Mouse (Mus musculus): Measurements from ENCODE around the gene Psenen.

The Psenen gene

GRCm38 (mm10) chr7:30556894-30557536 is 6.4 kb downstream of the Psenen start:
- in situ Hi-C loops (cut with MboI; ENCODE audit: low sequenced_read_pairs) = no loop called here

GRCm38 (mm10) chr7:30553810-30554584 is 9.4 kb downstream of the Psenen start:
- in situ Hi-C loops (cut with MboI; ENCODE audit: low sequenced_read_pairs) = no loop called here

- in situ Hi-C loops (cut with MboI; ENCODE audit: low sequenced_read_pairs) = no loop called here
These were observed 10.3 kb downstream of the Psenen start for GRCm38 (mm10) chr7:30553021-30553589.

GRCm38 (mm10) chr7:30552102-30553020 is 11.1 kb downstream of the Psenen start, which contains the start of the genes Hspb6 and Proser3:
TSS of gene Hspb6 (plus strand) at chr7:30552178.
TSS of gene Proser3 (minus strand) at chr7:30552299.
- in situ Hi-C loops (cut with MboI; ENCODE audit: low sequenced_read_pairs) = no loop called here

GRCm38 (mm10) chr7:30551445-30552101 is 11.9 kb downstream of the Psenen start:
- in situ Hi-C loops (cut with MboI; ENCODE audit: low sequenced_read_pairs) = no loop called here

GRCm38 (mm10) chr7:30550603-30551002 is 12.8 kb downstream of the Psenen start:
- in situ Hi-C loops (cut with MboI; ENCODE audit: low sequenced_read_pairs) = no loop called here

- in situ Hi-C loops (cut with MboI; ENCODE audit: low sequenced_read_pairs) = no loop called here
These were observed 13.5 kb downstream of the Psenen start for GRCm38 (mm10) chr7:30549880-30550279.

GRCm38 (mm10) chr7:30544327-30544726 is 19.1 kb downstream of the Psenen start:
- in situ Hi-C loops (cut with MboI; ENCODE audit: low sequenced_read_pairs) = no loop called here

- in situ Hi-C loops (cut with MboI; ENCODE audit: low sequenced_read_pairs) = no loop called here
These were observed 22.9 kb downstream of the Psenen start for GRCm38 (mm10) chr7:30540572-30540971.

GRCm38 (mm10) chr7:30534633-30535577 is 28.5 kb downstream of the Psenen start, which contains the start of gene Arhgap33:
TSS of gene Arhgap33 (minus strand) at chr7:30535060.
- in situ Hi-C loops (cut with MboI; ENCODE audit: low sequenced_read_pairs) = no loop called here

- in situ Hi-C loops (cut with MboI; ENCODE audit: low sequenced_read_pairs) = no loop called here
These were observed 29.3 kb downstream of the Psenen start for GRCm38 (mm10) chr7:30533941-30534632.

GRCm38 (mm10) chr7:30532931-30533330 is 30.5 kb downstream of the Psenen start:
- in situ Hi-C loops (cut with MboI; ENCODE audit: low sequenced_read_pairs) = no loop called here

- in situ Hi-C loops (cut with MboI; ENCODE audit: low sequenced_read_pairs) = no loop called here
These were observed 32.1 kb downstream of the Psenen start for GRCm38 (mm10) chr7:30531291-30531815.

- in situ Hi-C loops (cut with MboI; ENCODE audit: low sequenced_read_pairs) = no loop called here
These were observed 36.4 kb downstream of the Psenen start for GRCm38 (mm10) chr7:30526981-30527380.

GRCm38 (mm10) chr7:30526399-30526798 is 37.0 kb downstream of the Psenen start:
- in situ Hi-C loops (cut with MboI; ENCODE audit: low sequenced_read_pairs) = no loop called here

GRCm38 (mm10) chr7:30525954-30526353 is 37.5 kb downstream of the Psenen start:
- in situ Hi-C loops (cut with MboI; ENCODE audit: low sequenced_read_pairs) = no loop called here

GRCm38 (mm10) chr7:30524487-30524886 is 38.9 kb downstream of the Psenen start:
- in situ Hi-C loops (cut with MboI; ENCODE audit: low sequenced_read_pairs) = no loop called here

- in situ Hi-C loops (cut with MboI; ENCODE audit: low sequenced_read_pairs) = no loop called here
These were observed 40.6 kb downstream of the Psenen start for GRCm38 (mm10) chr7:30522871-30523270.
